Mouse (Mus musculus): ENCODE results near the gene H3f3b.

H3f3b gene

GRCm38 (mm10) chr11:116001725-116002124, 26.0 kb downstream of the H3f3b start:
- no peak for DNase-seq (ENCODE audit: low read depth, low spot score)

- no peak for DNase-seq (ENCODE audit: low read depth, low spot score)
Observed at GRCm38 (mm10) chr11:116000607-116001006, 27.2 kb downstream of the H3f3b start.

- DNase-seq (ENCODE audit: low read depth, low spot score): peak; percentile 80
Observed at GRCm38 (mm10) chr11:115999538-116000143, 28.1 kb downstream of the H3f3b start.

GRCm38 (mm10) chr11:115999027-115999426, 28.7 kb downstream of the H3f3b start:
- no peak for DNase-seq (ENCODE audit: low read depth, low spot score)

GRCm38 (mm10) chr11:115997662-115998061, 30.1 kb downstream of the H3f3b start:
- DNase-seq (ENCODE audit: low read depth, low spot score): no peak

GRCm38 (mm10) chr11:115997047-115997446, 30.7 kb downstream of the H3f3b start:
- peak; percentile 53 for DNase-seq (ENCODE audit: low read depth, low spot score)

GRCm38 (mm10) chr11:115995256-115995655, 32.5 kb downstream of the H3f3b start:
- no peak for DNase-seq (ENCODE audit: low read depth, low spot score)

- DNase-seq (ENCODE audit: low read depth, low spot score): no peak
Observed at GRCm38 (mm10) chr11:115992098-115992497, 35.7 kb downstream of the H3f3b start.

GRCm38 (mm10) chr11:115989686-115990085, 38.1 kb downstream of the H3f3b start:
- peak; percentile 48 for DNase-seq (ENCODE audit: low read depth, low spot score)

- no peak for DNase-seq (ENCODE audit: low read depth, low spot score)
Observed at GRCm38 (mm10) chr11:115983291-115983690, 44.5 kb downstream of the H3f3b start.

- no peak for DNase-seq (ENCODE audit: low read depth, low spot score)
Observed at GRCm38 (mm10) chr11:115982472-115982871, 45.3 kb downstream of the H3f3b start.

- no peak for DNase-seq (ENCODE audit: low read depth, low spot score)
Observed at GRCm38 (mm10) chr11:115975544-115975943, 52.2 kb downstream of the H3f3b start.

- DNase-seq (ENCODE audit: low read depth, low spot score): no peak
Observed at GRCm38 (mm10) chr11:115975083-115975420, 52.7 kb downstream of the H3f3b start.

GRCm38 (mm10) chr11:115974309-115975082, 53.3 kb downstream of the H3f3b start, which contains the start of gene Itgb4:
Gene Itgb4 (plus strand): TSS chr11:115974709.
- peak; percentile 40 for DNase-seq (ENCODE audit: low read depth, low spot score)

Measured in ES-CJ7 (cell line).